Mouse (Mus musculus): ENCODE measurements at regions not wholly inside any gene's neighbourhood (a gene's known extent, or its start where the extent isn't known, plus 50 kb on each side); places are given as distances from the start of the nearest gene placed in this dataset.

GRCm38 (mm10) chr12:28181265-28181664, 370.9 kb downstream of the Dcdc2c start:
- no peak for DNase-seq (ENCODE audit: low spot score in 2 of 2)

GRCm38 (mm10) chr12:28176016-28176415, 376.2 kb downstream of the Dcdc2c start:
- DNase-seq (ENCODE audit: low spot score in 2 of 2): no peak

- no peak for DNase-seq (ENCODE audit: low spot score in 2 of 2)
Observed at GRCm38 (mm10) chr12:28174078-28174477, 378.1 kb downstream of the Dcdc2c start.

GRCm38 (mm10) chr12:28158786-28159185, 393.4 kb downstream of the Dcdc2c start:
- DNase-seq (ENCODE audit: low spot score in 2 of 2): no peak

GRCm38 (mm10) chr12:28150759-28151158, 401.4 kb downstream of the Dcdc2c start:
- peak; percentile 64 to 71 for DNase-seq (ENCODE audit: low spot score in 2 of 2)

- DNase-seq (ENCODE audit: low spot score in 2 of 2): no peak
Observed at GRCm38 (mm10) chr12:28135810-28136592, 416.2 kb downstream of the Dcdc2c start.

GRCm38 (mm10) chr12:28122766-28123165, 429.4 kb downstream of the Dcdc2c start:
- DNase-seq (ENCODE audit: low spot score in 2 of 2): no peak

GRCm38 (mm10) chr12:28120106-28120505, 432.1 kb downstream of the Dcdc2c start:
- no peak for DNase-seq (ENCODE audit: low spot score in 2 of 2)

GRCm38 (mm10) chr12:28090673-28091072, 461.5 kb downstream of the Dcdc2c start:
- no peak for DNase-seq (ENCODE audit: low spot score in 2 of 2)

GRCm38 (mm10) chr12:28085460-28085859, 466.7 kb downstream of the Dcdc2c start:
- DNase-seq (ENCODE audit: low spot score in 2 of 2): peak; percentile 22 to 34

- DNase-seq (ENCODE audit: low spot score in 2 of 2): no peak
Observed at GRCm38 (mm10) chr12:28076606-28077005, 475.6 kb downstream of the Dcdc2c start.

GRCm38 (mm10) chr12:28068584-28068983, 483.6 kb downstream of the Dcdc2c start:
- no peak for DNase-seq (ENCODE audit: low spot score in 2 of 2)

- no peak for DNase-seq (ENCODE audit: low spot score in 2 of 2)
Observed at GRCm38 (mm10) chr12:28060281-28060680, 491.9 kb downstream of the Dcdc2c start.

GRCm38 (mm10) chr12:28055518-28056280, 496.5 kb downstream of the Dcdc2c start:
- peak; percentile 79 to 80 for DNase-seq (ENCODE audit: low spot score in 2 of 2)

GRCm38 (mm10) chr12:28054444-28054843, 497.8 kb downstream of the Dcdc2c start:
- no peak for DNase-seq (ENCODE audit: low spot score in 2 of 2)

GRCm38 (mm10) chr12:28047989-28048388, 504.2 kb downstream of the Dcdc2c start:
- DNase-seq (ENCODE audit: low spot score in 2 of 2): no peak

GRCm38 (mm10) chr12:28038161-28038911, 513.9 kb downstream of the Dcdc2c start:
- DNase-seq (ENCODE audit: low spot score in 2 of 2): no peak

- no peak for DNase-seq (ENCODE audit: low spot score in 2 of 2)
Observed at GRCm38 (mm10) chr12:27999170-27999569, 553.0 kb downstream of the Dcdc2c start.

- no peak for DNase-seq (ENCODE audit: low spot score in 2 of 2)
Observed at GRCm38 (mm10) chr12:27992152-27992551, 560.0 kb downstream of the Dcdc2c start.

GRCm38 (mm10) chr12:27984261-27984841, 567.8 kb downstream of the Dcdc2c start:
- no peak for DNase-seq (ENCODE audit: low spot score in 2 of 2)

GRCm38 (mm10) chr12:27978257-27978931, 573.8 kb downstream of the Dcdc2c start:
- peak; percentile 46 to 74 for DNase-seq (ENCODE audit: low spot score in 2 of 2)

Data from right cerebral cortex, postnatal 10 days (tissue).